Mouse (Mus musculus) hindbrain, embryonic 15.5 days (tissue): Measurements from ENCODE around the gene Ghrhr. TPM values are rescaled to one million over a fixed set of nuclear protein-coding genes. Genes with fewer than 3 reads are reported as not detected.

Source experiments
- ATAC-seq: fragments of 200-750 bp; cut with Nextera tagmentation; 2 replicates; pipeline ENCODE4 v1.8.0; 2017; ENCODE audit warnings: low read depth, moderate number of reproducible peaks, moderate TSS enrichment; ENCODE audit not compliant: low FRiP score
- H3K27ac ChIP-seq: fragments of 300-500 bp; sonication (generic); replicated peaks from 2 replicates; pipeline ENCODE4 v1.5.1; 2015; ENCODE audit warnings: mild to moderate bottlenecking, inconsistent platforms
- H3K27me3 ChIP-seq: fragments of 300-500 bp; sonication (generic); 2 replicates; pipeline ENCODE4 v1.6.1; 2015; ENCODE audit warnings: control low read depth, inconsistent platforms
- H3K36me3 ChIP-seq: fragments of 300-500 bp; sonication (generic); 2 replicates; pipeline ENCODE4 v1.6.1; 2015; ENCODE audit warnings: control low read depth, inconsistent platforms
- H3K4me1 ChIP-seq: fragments of 300-500 bp; sonication (generic); replicated peaks from 2 replicates; pipeline ENCODE4 v1.6.1; 2015; ENCODE audit warnings: control low read depth, inconsistent platforms
- H3K4me2 ChIP-seq: fragments of 300-500 bp; sonication (generic); 2 replicates; pipeline ENCODE4 v1.6.1; 2015; ENCODE audit warnings: moderate library complexity, mild to moderate bottlenecking, inconsistent platforms
- H3K4me3 ChIP-seq: fragments of 300-500 bp; sonication (generic); 2 replicates; pipeline ENCODE4 v1.5.1; 2015; ENCODE audit warnings: mild to moderate bottlenecking, inconsistent platforms
- H3K9ac ChIP-seq: fragments of 300-500 bp; sonication (generic); 2 replicates; pipeline ENCODE4 v1.6.1; 2015; ENCODE audit warnings: inconsistent platforms
- H3K9me3 ChIP-seq: fragments of 300-500 bp; sonication (generic); 2 replicates; pipeline ENCODE4 v1.6.1; 2016; ENCODE audit warnings: control low read depth, inconsistent platforms
- WGBS: fragments of 180-500 bp; shearing (Covaris S2); methylation state at CpG from one replicate; pipeline ENCODE4 v1.1.7; 2015; 5-methylcytosine and 5-hydroxymethylcytosine counted together
- polyA plus RNA-seq: library from polyadenylated mRNA; unstranded; fragments of >200 nt; fragmentation: Nextera tagmentation; extraction: Ambion mirVana; gene quantifications from 2 replicates; pipeline ENCODE4 v1.2.1, GENCODE M21; 2015

The Ghrhr gene
- polyA plus RNA-seq, 1 experiment from 2014 or later, result not detected

DNA sequence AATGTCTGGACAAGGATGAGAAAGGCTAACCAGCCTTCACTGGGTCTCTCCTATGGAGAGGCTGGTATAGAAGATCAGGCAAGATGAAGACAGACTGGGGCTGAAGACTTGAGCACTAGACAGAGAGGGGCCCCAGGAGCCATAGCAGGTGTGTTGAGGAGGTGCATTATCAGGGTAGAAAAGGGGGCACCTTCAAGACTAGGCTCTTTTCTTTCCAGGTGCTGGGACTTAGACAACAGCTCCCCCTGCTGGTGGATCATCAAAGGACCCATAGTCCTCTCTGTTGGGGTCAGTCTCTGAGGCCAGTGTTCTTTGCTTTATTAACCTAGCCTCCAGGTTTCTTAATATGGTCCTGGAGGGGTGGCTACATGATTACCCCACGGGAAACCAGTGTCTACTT, 7.8 kb downstream of the Ghrhr start:
- Histone ChIP-seq H3K4me1 (peaks cover 10% of the 10 kb centered on the region; the same call in 1 of the 2 replicates), H3K4me3 (no peak overlapping the region), H3K36me3 (no peaks in the 10 kb centered on the region), H3K9me3 (no peaks in the 10 kb centered on the region), H3K27ac (no peak overlapping the region), H3K27me3 (no peaks in the 10 kb centered on the region), H3K4me2 (no peak overlapping the region), H3K9ac (no peak overlapping the region)
- ATAC-seq, result no peak
- 11% methylated on average over 1 of the region's 1 CpGs for WGBS

DNA sequence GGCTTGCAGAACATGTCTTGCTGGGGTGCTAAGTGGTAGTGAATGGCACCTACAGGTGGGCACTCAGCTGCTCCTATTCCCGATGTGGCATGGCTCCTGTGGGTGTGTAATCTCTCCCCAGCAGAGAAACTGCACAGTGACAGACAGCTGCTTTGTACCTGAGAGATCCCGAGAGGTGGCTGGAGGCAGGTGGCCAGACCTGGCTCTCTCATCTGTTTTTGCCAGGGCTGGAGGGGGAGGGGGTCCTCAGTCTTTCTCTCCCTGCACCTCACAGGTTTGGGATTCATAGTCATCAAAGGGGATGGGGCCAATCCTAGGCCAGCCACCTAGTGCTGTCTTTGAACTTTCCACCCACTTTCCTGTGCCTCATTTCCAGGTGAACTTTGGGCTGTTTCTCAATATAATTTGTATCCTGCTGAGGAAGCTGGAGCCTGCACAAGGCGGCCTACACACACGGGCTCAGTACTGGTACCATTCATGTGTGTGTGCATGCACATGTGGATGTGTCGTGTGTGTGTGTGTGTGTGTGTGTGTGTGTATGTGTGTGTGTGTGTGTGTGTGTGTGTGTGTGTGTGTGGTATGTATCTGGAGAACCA, 8.4 kb downstream of the Ghrhr start:
- Histone ChIP-seq H3K4me3 (no peak overlapping the region), H3K27ac (no peak overlapping the region), H3K9ac (no peak overlapping the region), H3K4me2 (no peak overlapping the region), H3K27me3 (no peaks in the 10 kb centered on the region), H3K4me1 (peaks cover 12% of the 10 kb centered on the region; the same call in 1 of the 2 replicates), H3K9me3 (no peaks in the 10 kb centered on the region), H3K36me3 (no peaks in the 10 kb centered on the region)
- no peak for ATAC-seq
- 80% methylated on average over 5 of the region's 5 CpGs for WGBS

DNA sequence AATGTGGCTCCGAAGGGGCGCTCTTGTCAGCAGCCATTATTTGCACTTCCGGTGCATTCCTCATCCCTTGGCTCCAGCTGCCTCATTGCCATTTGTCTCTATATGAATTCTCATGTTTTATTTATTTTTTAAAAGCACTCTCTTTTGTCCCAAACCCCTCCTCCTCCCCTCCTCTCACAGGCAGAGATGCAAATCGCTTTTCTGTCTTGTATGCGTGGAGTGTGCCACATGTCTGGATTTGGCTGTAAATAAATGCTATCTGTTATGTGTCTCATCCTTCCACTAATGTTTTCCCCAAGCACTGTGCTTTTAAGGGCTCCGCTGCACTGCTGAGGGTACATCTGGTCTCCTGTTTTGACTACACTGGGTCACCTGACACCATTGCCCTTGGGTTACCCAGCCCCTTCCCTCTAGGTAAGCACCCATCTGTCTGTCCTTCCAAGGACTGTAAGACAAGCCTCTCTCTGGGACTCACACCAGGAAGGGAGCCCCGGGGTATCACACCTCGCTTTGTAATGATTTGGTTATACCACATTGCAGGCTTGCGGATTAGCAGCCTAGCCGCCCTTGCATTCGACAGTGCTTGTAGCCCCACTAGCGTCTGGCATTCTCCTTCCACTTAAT, 12.6 kb downstream of the Ghrhr start:
- ATAC-seq, result no peak; the same call in 1 of the 2 replicates
- peak overlapping the region; percentile 13; the same call in 1 of the 2 replicates for H3K27ac ChIP-seq
- no peak overlapping the region for H3K4me3 ChIP-seq
- H3K27me3 ChIP-seq, result no peaks in the 10 kb centered on the region
- H3K36me3 ChIP-seq, result no peaks in the 10 kb centered on the region
- H3K4me1 ChIP-seq, result peaks cover 27% of the 10 kb centered on the region
- H3K9ac ChIP-seq, result no peak overlapping the region
- H3K9me3 ChIP-seq, result no peaks in the 10 kb centered on the region
- 30% methylated on average over 12 of the region's 12 CpGs for WGBS
- no peak overlapping the region for H3K4me2 ChIP-seq

DNA sequence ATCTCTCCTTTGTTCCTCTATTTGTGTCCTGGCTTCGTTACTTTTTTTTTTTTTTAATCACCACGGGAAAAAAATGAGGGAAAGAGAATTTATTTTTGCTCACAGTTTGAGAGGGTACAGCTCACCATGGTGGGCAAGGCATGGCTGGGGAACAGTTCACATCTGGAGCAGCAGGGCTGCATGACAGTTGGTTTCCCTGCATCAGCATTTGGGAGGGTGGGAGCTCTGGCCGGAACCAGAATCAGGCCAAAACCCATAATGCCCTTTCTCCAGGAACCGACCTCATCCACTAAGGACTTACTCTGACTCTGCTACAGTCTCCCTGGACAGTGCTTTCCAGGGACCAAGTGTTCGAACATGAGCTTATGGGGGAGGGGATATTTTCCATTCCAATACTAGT, 13.2 kb downstream of the Ghrhr start:
- Histone ChIP-seq H3K27ac (no peak overlapping the region), H3K36me3 (no peaks in the 10 kb centered on the region)
- 67% methylated on average over 5 of the region's 5 CpGs for WGBS

GRCm38 (mm10) chr6:55391814-55392213, 15.7 kb downstream of the Ghrhr start:
- peaks cover 46% of the 10 kb centered on the region for H3K4me1 ChIP-seq
- no peak overlapping the region for H3K4me3 ChIP-seq
- H3K27me3 ChIP-seq, result no peaks in the 10 kb centered on the region
- ATAC-seq, result no peak; the same call in 1 of the 2 replicates
- H3K4me2 ChIP-seq, result no peak overlapping the region
- H3K27ac ChIP-seq, result peak overlapping the region; percentile 63
- no peaks in the 10 kb centered on the region for H3K9me3 ChIP-seq
- WGBS, result 22% methylated on average over 4 of the region's 4 CpGs
- no peaks in the 10 kb centered on the region for H3K36me3 ChIP-seq
- H3K9ac ChIP-seq, result no peak overlapping the region

More for the DNA sequence above, 13.2 kb downstream of the Ghrhr start:
- peaks cover 27% of the 10 kb centered on the region for H3K4me1 ChIP-seq
- H3K9me3 ChIP-seq, result no peaks in the 10 kb centered on the region
- H3K4me2 ChIP-seq, result no peak overlapping the region
- ATAC-seq, result no peak
- no peak overlapping the region for H3K9ac ChIP-seq
- no peaks in the 10 kb centered on the region for H3K27me3 ChIP-seq
- no peak overlapping the region for H3K4me3 ChIP-seq

GRCm38 (mm10) chr6:55392453-55392852, 16.4 kb downstream of the Ghrhr start:
- WGBS, result 7% methylated on average over 4 of the region's 4 CpGs
- H3K27ac ChIP-seq, result no peak overlapping the region
- no peaks in the 10 kb centered on the region for H3K27me3 ChIP-seq
- H3K9ac ChIP-seq, result no peak overlapping the region
- H3K4me3 ChIP-seq, result no peak overlapping the region
- no peaks in the 10 kb centered on the region for H3K36me3 ChIP-seq
- H3K9me3 ChIP-seq, result no peaks in the 10 kb centered on the region
- peak; percentile 47 for ATAC-seq
- peaks cover 49% of the 10 kb centered on the region for H3K4me1 ChIP-seq
- H3K4me2 ChIP-seq, result no peak overlapping the region

GRCm38 (mm10) chr6:55394854-55395253, 18.8 kb downstream of the Ghrhr start:
- H3K4me1 ChIP-seq, result peaks cover 50% of the 10 kb centered on the region
- no peaks in the 10 kb centered on the region for H3K36me3 ChIP-seq
- H3K4me2 ChIP-seq, result no peak overlapping the region
- H3K4me3 ChIP-seq, result no peak overlapping the region
- no peaks in the 10 kb centered on the region for H3K9me3 ChIP-seq
- WGBS, result 64% methylated on average over 10 of the region's 10 CpGs
- H3K27me3 ChIP-seq, result no peaks in the 10 kb centered on the region
- no peak overlapping the region for H3K9ac ChIP-seq
- H3K27ac ChIP-seq, result peak overlapping the region; percentile 44
- 0 out of 2 replicates have a peak, but pooled peaks have one; percentile 24 for ATAC-seq

GRCm38 (mm10) chr6:55396176-55396575, 20.1 kb downstream of the Ghrhr start:
- Histone ChIP-seq H3K27ac (peak overlapping the region; percentile 59), H3K4me1 (peaks cover 57% of the 10 kb centered on the region), H3K27me3 (no peaks in the 10 kb centered on the region), H3K36me3 (no peaks in the 10 kb centered on the region), H3K4me3 (no peak overlapping the region), H3K4me2 (no peak overlapping the region), H3K9me3 (no peaks in the 10 kb centered on the region), H3K9ac (no peak overlapping the region)
- WGBS, result 37% methylated on average over 3 of the region's 3 CpGs
- ATAC-seq, result peak; percentile 47; the same call in 1 of the 2 replicates

- Histone ChIP-seq H3K9me3 (no peaks in the 10 kb centered on the region), H3K27me3 (no peaks in the 10 kb centered on the region), H3K36me3 (no peaks in the 10 kb centered on the region), H3K4me3 (no peak overlapping the region), H3K27ac (peak overlapping the region; percentile 59), H3K9ac (no peak overlapping the region), H3K4me2 (no peak overlapping the region), H3K4me1 (peaks cover 57% of the 10 kb centered on the region)
- ATAC-seq, result peak; percentile 72
- WGBS, result 33% methylated on average over 11 of the region's 11 CpGs
Observed at GRCm38 (mm10) chr6:55396622-55397041, 20.5 kb downstream of the Ghrhr start.

DNA sequence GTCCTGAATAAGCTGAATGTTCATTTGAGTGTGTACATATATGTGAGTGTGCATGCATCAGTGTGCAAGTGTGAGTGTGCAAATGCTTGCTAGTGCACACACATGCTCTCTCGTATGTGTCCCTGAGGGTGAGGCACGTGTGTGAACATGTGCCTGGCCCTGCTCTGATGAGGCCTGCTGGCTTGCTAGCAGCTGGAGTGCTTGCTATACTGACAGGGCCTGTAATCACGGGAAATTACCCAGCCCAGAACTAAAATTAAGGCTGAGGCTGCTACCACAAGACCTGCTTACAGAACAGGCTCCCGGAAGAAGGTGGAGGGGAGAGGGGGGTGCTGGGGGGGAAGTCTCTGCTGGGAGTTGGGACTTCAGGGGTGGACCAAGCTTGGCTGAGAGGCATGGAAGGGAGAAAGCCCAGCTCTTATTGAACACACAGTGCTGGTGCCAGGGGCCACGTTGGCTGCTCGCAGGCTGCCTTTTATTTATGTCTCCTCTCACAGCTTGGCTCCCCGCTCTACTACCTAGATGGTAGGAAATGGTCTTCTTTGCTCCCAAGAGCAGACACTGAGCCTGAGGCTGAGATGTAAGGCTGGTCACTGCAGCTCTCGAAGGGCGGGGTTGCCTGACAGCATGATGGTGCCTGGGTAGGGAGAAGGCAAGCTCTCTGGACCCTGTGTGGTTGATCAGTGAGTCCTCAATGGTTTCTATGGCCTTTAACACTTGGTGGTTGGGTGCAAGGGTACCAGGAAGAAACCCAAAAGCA, 23.0 kb downstream of the Ghrhr start:
- Histone ChIP-seq H3K36me3 (no peaks in the 10 kb centered on the region), H3K27me3 (no peaks in the 10 kb centered on the region), H3K4me2 (no peak overlapping the region), H3K27ac (no peak overlapping the region), H3K4me1 (peaks cover 45% of the 10 kb centered on the region), H3K9ac (no peak overlapping the region), H3K4me3 (no peak overlapping the region), H3K9me3 (no peaks in the 10 kb centered on the region)
- WGBS, result 55% methylated on average over 9 of the region's 9 CpGs
- ATAC-seq, result no peak

DNA sequence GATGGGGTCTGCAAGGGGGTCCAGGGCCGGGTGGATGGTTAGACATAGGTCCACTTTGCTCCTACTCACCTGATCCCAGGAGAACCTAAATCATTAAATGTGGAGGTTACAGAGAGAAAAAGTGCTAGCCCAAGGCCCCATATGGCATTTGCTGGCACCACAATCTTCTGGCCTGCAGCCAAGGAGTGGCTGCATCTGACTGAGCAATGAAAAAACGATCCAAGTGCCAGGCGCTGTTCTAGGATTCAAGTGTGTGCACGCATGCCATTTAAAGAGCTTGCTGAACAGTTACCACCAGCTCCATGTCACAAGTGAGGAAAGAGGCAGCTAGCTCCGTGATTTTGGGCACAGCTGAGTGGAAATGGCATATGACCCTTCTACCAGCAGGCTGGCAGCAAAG, 23.8 kb downstream of the Ghrhr start:
- no peak for ATAC-seq
- 41% methylated on average over 5 of the region's 5 CpGs for WGBS
- Histone ChIP-seq H3K4me3 (no peak overlapping the region), H3K9me3 (no peaks in the 10 kb centered on the region), H3K4me1 (peaks cover 45% of the 10 kb centered on the region), H3K9ac (no peak overlapping the region), H3K27me3 (no peaks in the 10 kb centered on the region), H3K4me2 (no peak overlapping the region), H3K27ac (no peak overlapping the region; the same call in 1 of the 2 replicates), H3K36me3 (no peaks in the 10 kb centered on the region)
